Mouse (Mus musculus) adipocyte (in vitro differentiated cells): ENCODE results near the gene Abcb7.
A peak's percentile ranks its signal among the peaks of the same experiment; 100 is the strongest.
"Not testable (repeated sequence)": the region's sequence is repeated elsewhere in the genome, so short reads cannot be mapped to it uniquely, and the experiment has no call there.

Source experiments
- DNase-seq: peaks from one replicate; pipeline ENCODE4 v3.0.0-alpha.2; 2016; ENCODE audit warnings: low spot score

The Abcb7 gene

DNA sequence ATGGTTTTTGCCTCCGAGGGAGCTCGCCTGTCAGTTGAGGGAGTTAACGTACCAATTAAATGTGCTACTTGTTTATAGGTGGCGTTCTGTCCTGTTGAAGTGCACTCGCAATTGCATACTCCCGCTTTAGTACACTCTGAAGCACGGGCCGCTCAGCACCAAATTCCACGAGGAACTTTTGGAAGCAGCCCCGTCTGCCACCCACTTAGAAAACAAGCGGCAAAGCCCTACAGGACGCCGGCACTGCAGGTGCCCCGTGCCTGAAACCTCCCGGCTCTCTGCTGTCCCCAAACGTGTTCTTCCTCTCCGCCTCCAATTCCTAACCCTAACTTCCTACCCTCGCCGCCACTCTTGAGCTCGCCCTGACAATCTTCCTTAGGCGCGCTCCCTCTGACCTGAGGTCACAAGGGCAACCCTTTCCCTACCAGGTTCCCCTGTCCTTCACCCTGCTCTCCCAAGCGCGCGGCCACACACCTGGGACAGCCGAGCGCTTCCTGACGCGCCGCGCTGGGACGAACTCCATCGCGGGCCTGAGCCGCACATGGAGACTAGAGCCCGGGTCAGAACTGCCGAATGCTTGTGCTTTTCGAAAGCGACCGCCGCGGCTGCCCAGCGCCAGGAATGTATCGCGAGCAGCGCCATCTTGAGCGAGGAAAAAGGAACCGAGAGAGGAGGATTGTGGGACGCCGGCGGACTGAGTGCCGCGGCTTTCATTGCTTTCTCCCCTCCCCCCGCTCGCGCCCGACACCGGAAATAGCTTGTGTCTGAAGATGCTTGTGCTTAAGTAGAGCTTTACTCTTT lies at the start of gene Abcb7:
Gene Abcb7, minus strand, starts transcription at position 674 of the 801 bp plus-strand sequence.
- peak; percentile 88 for DNase-seq

DNA sequence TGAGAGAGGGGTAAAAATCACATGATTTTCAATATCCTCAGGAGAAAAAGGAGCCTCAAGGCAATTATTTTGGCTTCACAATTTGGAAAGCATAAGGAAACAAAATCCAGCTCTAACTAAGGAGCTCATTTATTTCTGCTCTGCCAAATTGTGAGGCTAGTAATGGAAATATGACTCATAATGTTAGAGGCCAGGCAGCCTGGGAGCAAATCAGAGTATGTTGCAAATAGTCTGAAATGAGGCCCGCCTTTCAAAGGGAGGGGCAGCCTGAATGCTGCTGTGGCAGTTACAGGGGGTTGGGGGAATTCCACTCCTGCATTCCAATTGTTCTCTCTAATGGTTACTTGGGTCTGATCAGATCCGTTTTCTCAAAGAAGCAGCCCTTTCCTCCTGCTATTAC lies 48.1 kb upstream of the Abcb7 start:
- peak; percentile 74 for DNase-seq

DNA sequence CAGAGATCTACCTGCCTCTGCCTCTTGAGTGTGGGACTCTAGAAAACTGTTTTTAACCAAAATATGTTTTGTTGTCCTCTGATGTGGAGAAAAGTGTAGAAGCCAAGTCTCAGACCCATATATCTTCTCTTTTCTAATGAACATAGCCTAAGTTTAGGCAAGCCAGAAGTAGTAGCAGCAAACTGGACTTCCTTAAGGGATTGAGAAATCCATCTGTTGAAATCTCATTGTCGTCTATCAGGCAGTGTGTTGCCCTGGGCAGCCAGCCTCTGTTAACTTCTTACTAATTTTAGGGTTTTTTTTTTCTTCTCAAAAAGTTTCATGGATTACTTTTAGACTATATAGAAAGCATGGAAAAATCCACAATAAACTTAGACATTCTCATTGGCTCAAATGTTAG lies 38.8 kb upstream of the Abcb7 start:
- peak; percentile 42 for DNase-seq

DNA sequence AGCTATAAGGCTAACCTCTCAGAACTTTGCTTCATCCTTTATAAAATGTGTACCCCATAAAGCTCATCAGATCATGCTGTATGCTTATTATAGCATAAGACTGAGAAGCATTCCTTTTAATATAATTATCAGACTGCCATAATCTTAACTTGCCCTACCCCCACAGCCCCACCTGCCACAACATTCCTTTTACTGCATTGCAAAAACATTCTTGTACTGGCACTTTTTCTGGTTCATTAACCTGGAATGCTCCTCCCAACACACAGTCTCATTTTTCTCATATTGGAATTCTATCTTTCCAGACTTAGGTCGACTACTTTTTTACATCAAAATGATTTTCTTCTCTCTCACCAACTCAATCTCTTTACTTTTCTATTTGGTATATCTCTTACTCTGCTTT lies 19.8 kb upstream of the Abcb7 start:
- no peak for DNase-seq

DNA sequence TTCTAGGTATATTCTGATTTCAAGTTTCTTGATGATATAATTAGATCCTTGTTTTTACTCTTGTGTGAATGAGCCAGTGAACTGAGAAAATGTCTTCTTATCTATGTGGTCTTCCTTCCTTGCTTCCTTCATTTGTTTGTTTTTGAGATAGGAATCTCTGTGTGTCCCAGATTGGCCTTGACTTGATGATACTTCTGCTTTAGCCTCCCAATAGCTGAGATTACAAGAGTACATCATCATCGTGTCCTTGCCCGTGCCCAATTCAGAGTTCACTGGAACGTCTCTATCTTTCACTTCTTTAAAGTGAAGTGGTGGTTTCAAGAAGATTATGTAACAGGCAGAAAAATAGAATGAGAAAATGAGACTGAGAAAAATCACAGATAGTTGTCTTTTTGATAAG lies 14.5 kb upstream of the Abcb7 start:
- no peak for DNase-seq

DNA sequence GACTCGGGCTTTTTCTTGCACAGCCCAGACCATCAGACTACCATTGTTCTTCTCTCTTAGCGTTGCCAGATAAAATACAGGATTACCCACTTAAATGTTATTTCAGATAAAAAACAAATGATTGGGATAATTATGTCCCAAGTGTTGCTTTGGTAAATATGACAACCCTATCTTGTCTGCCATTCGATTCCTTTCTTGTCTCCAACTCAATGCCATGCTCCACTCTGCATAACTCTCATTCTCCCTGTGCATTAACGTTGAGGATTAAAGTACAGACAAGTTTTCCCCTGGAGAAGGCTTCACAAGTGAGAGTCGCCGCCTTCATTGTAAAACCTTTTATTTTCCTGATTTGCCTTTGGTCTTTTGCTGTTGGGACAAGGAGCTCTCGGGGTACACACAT lies 339 bp upstream of the Abcb7 start:
- no peak for DNase-seq

DNA sequence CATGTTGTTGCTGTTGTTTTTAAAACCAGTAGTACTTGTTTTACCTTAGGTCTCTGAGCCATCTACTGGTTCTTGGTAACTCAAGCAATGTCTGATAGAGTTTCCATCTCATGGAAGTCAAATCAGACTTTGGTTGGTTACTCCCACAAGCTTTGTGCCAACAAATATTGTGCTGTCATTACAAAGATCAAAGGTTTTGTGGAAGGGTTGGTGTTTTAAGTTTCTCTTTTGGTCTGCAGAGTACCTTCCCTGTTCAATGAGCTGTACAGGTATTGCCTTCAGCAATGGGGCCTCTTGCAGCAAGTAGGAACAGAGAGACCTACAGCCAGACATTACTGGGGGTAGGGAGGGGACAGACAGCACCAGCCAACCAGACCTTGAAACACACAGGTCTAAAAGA lies 5.5 kb downstream of the Abcb7 start:
- DNase-seq: no peak

DNA sequence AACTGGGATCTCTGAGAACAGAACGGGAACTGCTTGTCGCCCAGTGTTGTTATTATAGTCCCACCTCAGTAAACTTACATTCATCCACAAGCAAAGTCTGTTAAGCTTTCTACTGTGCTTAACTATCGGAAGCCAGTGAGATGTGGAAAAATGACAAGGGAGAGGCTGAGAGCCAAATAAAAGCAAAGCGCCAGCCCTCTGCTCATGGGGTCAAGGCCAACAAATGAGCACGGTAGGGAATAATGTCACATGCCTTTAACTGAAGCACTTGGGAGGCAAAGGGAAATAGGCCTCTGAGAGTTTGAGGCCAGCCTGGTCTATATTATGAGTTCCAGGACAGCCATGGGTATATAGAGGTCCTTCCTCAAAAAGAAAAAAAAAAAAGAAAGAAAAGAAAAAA lies 11.2 kb downstream of the Abcb7 start:
- peak; percentile 50 for DNase-seq

DNA sequence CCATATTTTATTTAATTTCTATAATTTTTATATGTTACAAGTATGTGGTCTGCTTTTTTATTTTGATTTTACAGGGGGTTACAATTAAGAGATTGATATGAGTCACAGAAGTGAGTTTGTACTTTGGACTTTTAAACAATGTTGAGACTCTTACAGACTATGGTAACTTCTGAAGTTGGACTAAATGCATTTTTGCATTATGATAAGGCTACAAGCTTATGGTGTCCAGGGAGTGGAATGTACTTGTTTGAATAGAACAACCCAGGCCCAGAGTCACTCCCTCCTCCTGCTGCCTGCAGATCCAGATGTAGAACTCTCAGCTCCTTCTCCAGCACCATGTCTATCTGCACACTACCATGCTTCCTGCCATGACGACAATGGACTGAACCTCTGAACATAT lies 12.5 kb downstream of the Abcb7 start:
- no peak for DNase-seq

DNA sequence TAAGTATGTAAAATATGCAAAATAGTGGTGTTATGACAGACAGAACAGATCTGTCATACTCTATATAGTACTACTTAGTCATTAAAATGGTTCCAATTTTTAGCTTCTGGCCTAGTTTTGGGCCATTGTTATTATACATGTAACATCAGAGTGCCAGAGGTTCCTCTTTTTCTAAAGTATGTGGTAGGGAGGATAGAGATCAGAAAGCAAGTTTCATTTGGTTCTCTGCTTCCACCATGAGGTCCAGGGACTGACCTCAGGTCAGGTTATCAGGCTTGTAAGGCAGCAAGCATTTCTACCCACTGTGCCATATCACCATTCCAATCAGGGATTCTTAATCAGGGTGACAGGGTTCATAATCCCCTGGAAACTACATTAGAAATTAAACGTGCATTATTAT lies 16.1 kb downstream of the Abcb7 start:
- no peak for DNase-seq

DNA sequence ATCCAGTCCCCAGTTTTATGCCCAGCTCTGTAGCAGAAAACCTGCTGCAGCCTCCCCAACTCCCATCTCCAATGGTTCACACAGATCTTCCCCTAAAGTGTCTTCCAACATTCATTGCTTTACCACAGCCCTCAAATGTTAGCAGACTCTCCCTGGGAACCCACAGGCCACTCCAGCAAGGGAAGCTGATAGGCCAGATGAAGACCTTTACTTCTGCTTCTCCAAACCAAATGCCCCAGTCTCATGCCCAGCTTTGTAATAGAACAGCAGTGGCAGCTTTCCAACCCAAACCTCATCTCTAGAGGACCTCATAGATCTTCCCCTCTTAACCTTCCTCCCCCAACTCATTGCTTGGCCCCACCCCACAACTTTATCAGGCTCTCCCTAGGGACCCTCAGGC lies 54.0 kb downstream of the Abcb7 start:
- DNase-seq: peak; percentile 4

DNA sequence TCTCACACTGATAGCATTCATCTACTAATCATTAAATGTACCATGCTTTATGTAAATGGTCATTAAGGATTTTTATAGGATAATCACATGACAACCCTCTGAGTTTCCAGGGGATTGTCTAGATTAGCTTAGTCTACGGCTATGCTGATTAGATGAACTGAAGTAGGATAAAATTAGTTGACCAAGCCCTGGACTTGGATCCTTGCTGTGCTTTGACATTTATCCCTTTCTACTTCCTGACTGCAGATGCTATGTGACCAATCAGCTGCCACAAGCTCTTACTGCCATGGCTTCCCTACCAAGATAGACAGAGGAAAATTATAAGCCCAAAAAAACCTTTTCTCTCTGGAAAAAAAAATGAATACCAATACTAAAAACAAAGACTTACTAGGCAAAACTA lies 57.8 kb downstream of the Abcb7 start:
- no peak for DNase-seq

DNA sequence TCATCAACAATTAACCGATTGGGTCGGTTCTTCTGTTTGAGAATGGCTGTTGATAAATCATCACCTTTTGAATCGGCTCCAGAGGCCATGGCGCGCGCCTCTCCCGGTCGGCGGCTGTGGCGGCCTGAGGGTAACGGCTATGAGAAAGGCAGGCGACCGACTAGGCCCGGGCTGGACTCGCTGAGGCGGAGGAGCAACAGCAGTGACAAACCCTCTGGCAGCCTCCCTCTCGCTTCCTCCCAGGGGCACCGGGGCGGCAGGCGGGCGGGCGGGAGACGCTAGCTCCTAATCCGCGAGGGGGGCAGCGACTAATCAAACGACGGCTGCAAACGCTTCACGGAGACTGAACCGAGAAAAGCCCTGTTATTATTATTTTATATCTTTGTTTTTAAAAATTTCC lies 65.5 kb downstream of the Abcb7 start:
- not testable (repeated sequence) for DNase-seq

DNA sequence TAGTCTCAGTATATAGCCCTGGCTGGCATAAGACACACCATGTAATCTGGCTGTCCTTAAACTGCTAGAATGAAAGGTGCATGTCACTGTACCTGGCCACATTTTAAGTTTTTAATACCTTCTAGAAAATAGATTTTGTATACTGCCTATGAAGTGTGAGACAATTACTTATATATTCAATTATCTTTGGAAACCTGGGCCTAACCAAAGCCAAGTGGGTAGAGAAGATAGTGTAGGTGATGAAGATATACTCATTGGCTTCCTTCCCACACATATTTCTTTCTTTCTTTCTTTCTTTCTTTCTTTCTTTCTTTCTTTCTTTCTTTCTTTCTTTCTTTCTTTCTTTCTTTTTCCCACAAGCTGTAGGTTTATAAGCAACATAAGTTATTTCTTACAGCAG lies 121.9 kb downstream of the Abcb7 start:
- DNase-seq: no peak

DNA sequence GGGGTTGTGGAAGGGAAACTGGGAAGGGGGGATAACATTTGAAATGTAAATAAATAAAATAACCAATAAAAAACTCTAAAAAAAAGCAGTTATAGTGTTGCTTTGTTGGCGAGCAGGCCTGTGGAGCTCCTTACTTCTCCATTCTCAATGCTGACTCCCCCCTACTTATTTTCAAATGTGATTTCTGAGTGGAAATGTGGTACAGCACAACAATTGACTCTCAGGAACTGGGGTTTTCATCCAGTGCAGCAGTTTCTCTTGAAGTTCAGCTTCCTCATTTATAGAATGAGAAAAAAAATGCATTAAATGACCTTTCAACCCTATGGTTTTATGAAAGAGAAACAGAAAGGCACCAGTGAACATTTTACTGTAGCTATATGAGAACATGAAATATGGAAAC lies 133.8 kb downstream of the Abcb7 start:
- DNase-seq: no peak

DNA sequence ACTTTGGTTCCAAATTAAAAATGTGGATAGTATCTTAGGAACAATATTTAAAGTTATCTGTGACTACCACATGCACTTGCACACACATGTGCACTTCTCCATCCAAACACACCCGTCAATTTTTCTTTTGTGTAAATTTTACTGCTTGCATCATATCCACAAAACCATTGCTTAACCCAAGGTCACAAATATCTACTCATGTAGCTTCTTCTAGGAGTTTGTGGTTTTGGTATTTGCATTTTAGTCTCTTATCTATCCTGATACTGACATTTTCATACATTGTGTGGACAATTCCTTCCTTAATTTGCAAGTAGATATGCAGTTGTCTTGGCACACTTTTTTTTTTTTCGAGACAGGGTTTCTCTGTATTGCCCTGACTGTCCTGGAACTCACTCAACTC lies 149.3 kb downstream of the Abcb7 start:
- DNase-seq: no peak

DNA sequence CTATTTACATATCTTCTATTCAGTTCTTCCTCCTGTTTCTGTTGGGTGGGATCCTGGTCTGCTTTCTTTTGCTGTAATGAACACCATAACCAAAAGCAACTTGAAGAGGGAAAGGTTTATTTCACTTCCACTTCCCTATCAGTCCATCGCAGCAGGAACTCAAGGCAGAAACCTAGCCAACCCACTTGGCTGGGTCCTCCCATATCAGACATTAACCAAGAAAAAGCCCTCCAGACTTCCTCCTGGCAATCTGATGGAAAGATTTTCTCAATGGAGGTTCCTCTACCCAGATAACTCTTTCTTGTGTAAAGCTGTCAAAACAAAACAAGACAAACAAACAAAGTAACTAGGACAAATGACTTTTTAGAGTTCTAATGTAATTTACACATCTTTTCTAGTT lies 151.2 kb downstream of the Abcb7 start:
- no peak for DNase-seq

DNA sequence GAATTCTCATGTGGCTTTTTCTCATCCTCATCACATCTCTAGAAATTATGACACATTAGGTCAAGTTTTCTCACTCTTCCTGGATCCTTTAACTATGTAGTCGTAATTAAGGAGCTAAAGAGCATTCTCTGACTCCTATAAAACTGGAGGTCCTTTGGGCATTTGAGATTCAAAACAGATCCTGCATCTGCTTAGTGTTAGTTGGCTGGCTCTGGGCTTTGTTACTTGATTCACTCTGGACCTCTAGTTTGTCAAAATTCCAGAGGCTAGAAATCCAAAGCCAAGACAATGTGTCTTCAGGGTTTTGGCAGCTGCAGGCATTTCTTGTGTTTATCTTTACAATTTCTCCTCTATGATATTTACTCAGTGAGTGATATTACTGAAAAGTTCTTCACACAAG lies 157.1 kb downstream of the Abcb7 start:
- peak; percentile 34 for DNase-seq
